Mouse (Mus musculus): ENCODE measurements around the gene Epha4. TPM values are rescaled to one million over a fixed set of nuclear protein-coding genes. Genes with fewer than 3 reads are reported as not detected.

The Epha4 gene
- polyA plus RNA-seq, 1 experiment = 8.5 TPM

DNA sequence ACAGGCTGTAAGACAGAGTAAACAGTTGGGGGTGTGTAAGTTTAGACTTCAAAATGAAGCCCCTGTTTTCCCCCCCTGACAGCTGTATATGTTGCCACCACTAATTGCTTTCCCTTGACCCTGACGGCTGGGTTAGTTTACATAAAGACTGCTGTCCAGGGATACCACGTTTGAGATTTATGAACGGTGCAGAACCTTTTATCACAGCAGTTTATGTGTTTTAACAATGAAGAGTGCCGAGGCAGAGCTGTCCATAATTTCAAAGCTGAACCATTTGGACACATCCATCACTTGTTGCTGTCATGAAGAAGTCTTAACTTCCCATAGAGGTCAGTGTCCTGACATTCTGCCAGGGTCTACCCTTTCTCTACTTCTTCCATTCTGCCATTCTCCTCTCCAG, 79.8 kb downstream of the Epha4 start:
- no peak overlapping the region for H3K9ac ChIP-seq (ENCODE audit: low read depth, poor library complexity, severe bottlenecking)
- no peak overlapping the region for H3K4me3 ChIP-seq (ENCODE audit: low read depth, low read length)
- H3K27ac ChIP-seq (ENCODE audit: insufficient read depth, low read length) = no peak overlapping the region
- H3K4me1 ChIP-seq (ENCODE audit: control insufficient read depth, insufficient read depth, low read length) = no peaks in the 10 kb centered on the region
- TF ChIP-seq EP300 (IDR thresholded peaks at IDR 0.05; ENCODE audit: insufficient read depth, low read depth, low read length) (no peak), POLR2A (IDR thresholded peaks at IDR 0.05; ENCODE audit: insufficient read depth, low read length) (no peak), CTCF (IDR thresholded peaks at IDR 0.05; ENCODE audit: low read depth, low read length) (no peak)
- no peaks in the 10 kb centered on the region for H3K27me3 ChIP-seq (ENCODE audit: control insufficient read depth, insufficient read depth, low read length, poor library complexity, severe bottlenecking)
- no peaks in the 10 kb centered on the region for H3K9me3 ChIP-seq (replicated peaks; ENCODE audit: control insufficient read depth, insufficient read depth, low read length, poor library complexity, severe bottlenecking)
- H3K36me3 ChIP-seq (ENCODE audit: control insufficient read depth, insufficient read depth, low read length, poor library complexity, severe bottlenecking) = no peaks in the 10 kb centered on the region

DNA sequence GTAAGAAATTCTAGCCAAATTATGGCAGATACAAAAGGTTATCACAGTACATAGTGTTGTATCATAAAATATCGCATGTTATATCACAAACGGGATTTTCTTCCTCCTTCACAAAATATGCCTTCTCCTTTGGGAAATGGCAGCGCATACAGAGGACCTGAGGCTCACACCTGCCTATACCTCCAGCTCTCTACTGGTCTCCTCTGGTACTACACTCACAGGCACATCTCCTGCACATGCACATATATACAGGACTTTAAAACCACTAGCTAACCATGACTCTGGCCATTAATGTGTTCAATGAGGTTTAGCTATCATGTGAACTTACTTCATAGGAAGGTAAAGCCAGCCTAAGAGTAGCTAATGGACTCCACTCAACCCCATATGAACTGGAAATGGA, 81.7 kb downstream of the Epha4 start:
- Histone ChIP-seq H3K9me3 (replicated peaks; ENCODE audit: control insufficient read depth, insufficient read depth, low read length, poor library complexity, severe bottlenecking) (no peaks in the 10 kb centered on the region), H3K4me1 (ENCODE audit: control insufficient read depth, insufficient read depth, low read length) (no peaks in the 10 kb centered on the region), H3K4me3 (ENCODE audit: low read depth, low read length) (no peak overlapping the region), H3K36me3 (ENCODE audit: control insufficient read depth, insufficient read depth, low read length, poor library complexity, severe bottlenecking) (no peaks in the 10 kb centered on the region), H3K9ac (ENCODE audit: low read depth, poor library complexity, severe bottlenecking) (no peak overlapping the region), H3K27me3 (ENCODE audit: control insufficient read depth, insufficient read depth, low read length, poor library complexity, severe bottlenecking) (no peaks in the 10 kb centered on the region), H3K27ac (ENCODE audit: insufficient read depth, low read length) (no peak overlapping the region)
- TF ChIP-seq EP300 (IDR thresholded peaks at IDR 0.05; ENCODE audit: insufficient read depth, low read depth, low read length) (no peak), CTCF (IDR thresholded peaks at IDR 0.05; ENCODE audit: low read depth, low read length) (no peak), POLR2A (IDR thresholded peaks at IDR 0.05; ENCODE audit: insufficient read depth, low read length) (no peak)

DNA sequence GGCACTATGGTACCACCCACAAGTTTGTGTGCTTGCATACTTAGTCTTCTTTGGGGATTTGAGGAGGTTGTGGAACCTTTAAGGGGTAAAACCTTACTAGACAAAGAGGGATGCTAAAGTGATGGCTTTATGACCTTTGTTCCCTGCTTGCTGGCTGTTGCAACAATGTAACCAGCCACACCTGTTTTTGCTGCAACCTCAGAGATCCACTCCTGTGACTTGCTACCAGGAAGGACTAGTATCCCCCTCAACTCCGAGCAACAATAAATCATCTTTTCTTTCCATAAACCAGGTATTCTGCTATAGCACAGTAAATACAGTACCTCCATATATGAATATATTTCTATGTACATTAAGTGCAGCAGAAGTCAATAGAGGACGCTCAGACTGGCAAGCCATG, 82.4 kb downstream of the Epha4 start:
- TF ChIP-seq CTCF (IDR thresholded peaks at IDR 0.05; ENCODE audit: low read depth, low read length) = no peak
- no peak for TF ChIP-seq EP300 (IDR thresholded peaks at IDR 0.05; ENCODE audit: insufficient read depth, low read depth, low read length)
- no peak for TF ChIP-seq POLR2A (IDR thresholded peaks at IDR 0.05; ENCODE audit: insufficient read depth, low read length)
- Histone ChIP-seq H3K9me3 (replicated peaks; ENCODE audit: control insufficient read depth, insufficient read depth, low read length, poor library complexity, severe bottlenecking) (no peaks in the 10 kb centered on the region), H3K27ac (ENCODE audit: insufficient read depth, low read length) (no peak overlapping the region)

DNA sequence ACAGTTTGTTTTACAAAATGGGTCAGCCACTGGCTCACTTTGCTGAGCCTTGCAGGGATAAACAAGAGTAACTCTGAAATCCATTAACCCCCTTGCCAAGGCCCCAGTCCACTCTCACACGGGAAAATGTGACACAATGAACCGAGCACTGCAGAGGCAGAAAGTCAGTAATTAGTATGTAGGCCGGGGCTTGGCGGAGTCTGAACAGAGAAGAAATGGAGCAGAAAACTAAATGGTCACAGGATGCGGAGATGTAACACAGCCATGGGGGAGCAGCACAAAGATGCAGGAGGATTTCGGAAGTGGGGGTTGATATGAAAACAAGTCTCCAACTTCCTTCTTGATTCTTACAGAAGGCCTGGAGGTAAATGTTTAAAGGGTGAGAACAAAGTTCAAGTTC, 85.7 kb downstream of the Epha4 start:
- H3K4me3 ChIP-seq (ENCODE audit: low read depth, low read length) = no peak overlapping the region
- H3K27ac ChIP-seq (ENCODE audit: insufficient read depth, low read length) = no peak overlapping the region
- no peak overlapping the region for H3K9ac ChIP-seq (ENCODE audit: low read depth, poor library complexity, severe bottlenecking)
- H3K27me3 ChIP-seq (ENCODE audit: control insufficient read depth, insufficient read depth, low read length, poor library complexity, severe bottlenecking) = no peaks in the 10 kb centered on the region
- H3K4me1 ChIP-seq (ENCODE audit: control insufficient read depth, insufficient read depth, low read length) = no peaks in the 10 kb centered on the region
- no peaks in the 10 kb centered on the region for H3K9me3 ChIP-seq (replicated peaks; ENCODE audit: control insufficient read depth, insufficient read depth, low read length, poor library complexity, severe bottlenecking)
- no peaks in the 10 kb centered on the region for H3K36me3 ChIP-seq (ENCODE audit: control insufficient read depth, insufficient read depth, low read length, poor library complexity, severe bottlenecking)
- TF ChIP-seq CTCF (IDR thresholded peaks at IDR 0.05; ENCODE audit: low read depth, low read length) (no peak), EP300 (IDR thresholded peaks at IDR 0.05; ENCODE audit: insufficient read depth, low read depth, low read length) (no peak), POLR2A (IDR thresholded peaks at IDR 0.05; ENCODE audit: insufficient read depth, low read length) (no peak)

More for the DNA sequence above, 82.4 kb downstream of the Epha4 start:
- Histone ChIP-seq H3K4me1 (ENCODE audit: control insufficient read depth, insufficient read depth, low read length) (no peaks in the 10 kb centered on the region), H3K9ac (ENCODE audit: low read depth, poor library complexity, severe bottlenecking) (no peak overlapping the region), H3K36me3 (ENCODE audit: control insufficient read depth, insufficient read depth, low read length, poor library complexity, severe bottlenecking) (no peaks in the 10 kb centered on the region), H3K27me3 (ENCODE audit: control insufficient read depth, insufficient read depth, low read length, poor library complexity, severe bottlenecking) (no peaks in the 10 kb centered on the region), H3K4me3 (ENCODE audit: low read depth, low read length) (no peak overlapping the region)

DNA sequence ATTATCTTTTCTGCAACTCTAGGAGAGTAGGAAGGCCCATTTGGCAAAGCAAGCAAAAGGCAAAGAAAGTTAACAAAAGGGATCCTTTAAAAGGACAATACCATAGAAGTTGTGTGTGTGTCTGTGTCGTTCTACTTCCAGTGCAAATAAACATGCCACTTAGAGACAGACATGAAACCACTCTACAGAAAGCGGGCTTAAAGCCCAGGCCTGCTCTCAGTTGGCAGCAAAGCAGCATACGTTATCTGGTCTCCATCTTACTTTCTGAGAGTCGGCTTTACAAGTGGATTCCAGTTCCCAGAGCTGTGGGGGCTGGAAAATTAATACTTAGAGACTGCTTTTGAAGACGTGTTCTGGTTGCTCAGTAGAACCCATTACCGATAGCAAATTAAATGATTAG, 87.9 kb downstream of the Epha4 start:
- no peak overlapping the region for H3K27ac ChIP-seq (ENCODE audit: insufficient read depth, low read length)
- H3K9ac ChIP-seq (ENCODE audit: low read depth, poor library complexity, severe bottlenecking) = no peak overlapping the region
- no peaks in the 10 kb centered on the region for H3K4me1 ChIP-seq (ENCODE audit: control insufficient read depth, insufficient read depth, low read length)
- no peak for TF ChIP-seq CTCF (IDR thresholded peaks at IDR 0.05; ENCODE audit: low read depth, low read length)
- TF ChIP-seq EP300 (IDR thresholded peaks at IDR 0.05; ENCODE audit: insufficient read depth, low read depth, low read length) = no peak
- TF ChIP-seq POLR2A (IDR thresholded peaks at IDR 0.05; ENCODE audit: insufficient read depth, low read length) = no peak
- H3K4me3 ChIP-seq (ENCODE audit: low read depth, low read length) = no peak overlapping the region
- no peaks in the 10 kb centered on the region for H3K27me3 ChIP-seq (ENCODE audit: control insufficient read depth, insufficient read depth, low read length, poor library complexity, severe bottlenecking)
- H3K9me3 ChIP-seq (replicated peaks; ENCODE audit: control insufficient read depth, insufficient read depth, low read length, poor library complexity, severe bottlenecking) = no peaks in the 10 kb centered on the region
- H3K36me3 ChIP-seq (ENCODE audit: control insufficient read depth, insufficient read depth, low read length, poor library complexity, severe bottlenecking) = no peaks in the 10 kb centered on the region

DNA sequence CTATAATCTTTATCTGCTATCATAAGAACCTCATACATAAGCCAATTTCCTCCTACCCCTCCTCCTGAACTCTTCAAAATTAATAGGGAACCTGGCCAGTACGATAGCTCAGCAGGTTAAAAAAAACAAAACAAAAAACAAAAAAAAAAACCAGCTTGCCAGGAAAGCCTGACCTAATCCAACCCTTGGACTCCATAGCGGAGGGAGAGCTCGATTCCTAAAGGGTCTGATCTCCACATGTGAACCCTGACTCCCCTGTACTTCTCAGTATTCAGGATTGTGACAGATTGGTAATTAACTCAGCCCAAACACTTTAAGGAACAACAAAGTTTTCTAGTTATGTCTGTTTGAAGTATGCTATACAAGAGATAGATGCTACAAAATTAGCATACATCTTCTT, 89.7 kb downstream of the Epha4 start:
- no peaks in the 10 kb centered on the region for H3K36me3 ChIP-seq (ENCODE audit: control insufficient read depth, insufficient read depth, low read length, poor library complexity, severe bottlenecking)
- no peak overlapping the region for H3K27ac ChIP-seq (ENCODE audit: insufficient read depth, low read length)
- TF ChIP-seq EP300 (IDR thresholded peaks at IDR 0.05; ENCODE audit: insufficient read depth, low read depth, low read length) = no peak
- no peak for TF ChIP-seq POLR2A (IDR thresholded peaks at IDR 0.05; ENCODE audit: insufficient read depth, low read length)
- no peak for TF ChIP-seq CTCF (IDR thresholded peaks at IDR 0.05; ENCODE audit: low read depth, low read length)
- H3K27me3 ChIP-seq (ENCODE audit: control insufficient read depth, insufficient read depth, low read length, poor library complexity, severe bottlenecking) = no peaks in the 10 kb centered on the region
- no peak overlapping the region for H3K4me3 ChIP-seq (ENCODE audit: low read depth, low read length)
- H3K9me3 ChIP-seq (replicated peaks; ENCODE audit: control insufficient read depth, insufficient read depth, low read length, poor library complexity, severe bottlenecking) = no peaks in the 10 kb centered on the region
- H3K4me1 ChIP-seq (ENCODE audit: control insufficient read depth, insufficient read depth, low read length) = no peaks in the 10 kb centered on the region
- no peak overlapping the region for H3K9ac ChIP-seq (ENCODE audit: low read depth, poor library complexity, severe bottlenecking)
